Mouse (Mus musculus) central nervous system, embryonic 14 days (tissue): ENCODE results near the gene Gm21962. TPM values are rescaled to one million over a fixed set of nuclear protein-coding genes. Genes with fewer than 3 reads are reported as not detected.

Experiments used
- polyA plus RNA-seq: library from polyadenylated mRNA; depleted of rRNA; stranded (reverse); fragments of >200 nt; gene quantifications from 2 replicates; pipeline ENCODE4 v1.2.3, GENCODE M21; 2012; rRNA removed

Gm21962 gene
- not detected in 2 replicates for polyA plus RNA-seq

DNA sequence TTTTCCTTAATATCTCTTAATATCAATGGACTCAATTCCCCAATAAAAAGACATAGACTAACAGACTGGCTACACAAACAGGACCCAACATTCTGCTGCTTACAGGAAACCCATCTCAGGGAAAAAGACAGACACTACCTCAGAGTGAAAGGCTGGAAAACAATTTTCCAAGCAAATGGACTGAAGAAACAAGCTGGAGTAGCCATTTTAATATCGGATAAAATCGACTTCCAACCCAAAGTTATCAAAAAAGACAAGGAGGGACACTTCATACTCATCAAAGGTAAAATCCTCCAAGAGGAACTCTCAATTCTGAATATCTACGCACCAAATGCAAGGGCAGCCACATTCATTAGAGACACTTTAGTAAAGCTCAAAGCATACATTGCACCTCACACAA, at the start of gene Gm21962:
Gm21962 (plus strand) TSS at position 301 of the 400 bp plus-strand sequence.

Other genes with a start within 250 kb of the Gm21962 start
- gene Ddit4l, start 49.9 kb upstream of the Gm21962 start, polyA plus RNA-seq = 4.5 TPM in 2 replicates
- 985 and 1,299 TPM in 2 replicates for gene H2afz, start 193.0 kb downstream of the Gm21962 start, polyA plus RNA-seq
- 7.1 and 7.7 TPM in 2 replicates for gene Dnajb14, start 196.2 kb downstream of the Gm21962 start, polyA plus RNA-seq
- gene Lamtor3, start 247.0 kb downstream of the Gm21962 start, polyA plus RNA-seq = 88.1 and 100 TPM in 2 replicates